Mouse (Mus musculus) layer of hippocampus, adult 18-20 months (tissue): ENCODE data around the gene Birc7. TPM values are rescaled to one million over a fixed set of nuclear protein-coding genes. Genes with fewer than 3 reads are reported as not detected.

Experiments
- DNase-seq, 2 experiments: peaks; one replicate each; pipeline ENCODE4 v3.0.0; 2022; ENCODE audit warnings: low spot score in 2 of 2
- long read RNA-seq: library from polyadenylated mRNA; stranded (forward); transcript quantifications from one replicate; pipeline ENCODE4 v2.0.0, GENCODE M21; 2021
- total RNA-seq, 2 experiments: library from RNA; stranded (reverse); gene quantifications; 2 replicates each; pipeline ENCODE4 v1.2.3; 2021

Gene Birc7
- total RNA-seq = under 1 TPM; 0.27 to 0.28 TPM
- long read RNA-seq = 0 reads

DNA sequence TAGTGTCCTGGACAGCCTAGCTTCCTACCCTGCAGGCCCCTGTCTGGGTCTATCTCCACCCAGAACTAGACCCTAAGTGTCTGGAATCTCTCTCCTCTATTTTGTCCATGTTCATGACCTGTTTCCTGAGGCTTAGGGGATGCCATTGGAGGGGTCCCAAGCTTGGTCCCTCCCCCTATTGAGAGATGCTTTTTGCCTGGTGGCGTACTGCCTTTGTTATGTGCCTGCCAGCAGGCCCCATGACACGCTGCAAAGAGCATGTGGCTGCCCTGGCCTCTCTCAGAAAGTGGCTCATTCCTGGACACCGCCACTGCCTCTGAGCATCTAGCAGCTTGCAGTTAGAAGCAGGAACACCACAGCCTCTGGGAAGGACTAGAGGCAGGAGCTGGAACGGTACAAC, at the start of gene Birc7:
Birc7 (plus strand) TSS at position 301 of the 400 bp plus-strand sequence.
- no peak for DNase-seq

DNA sequence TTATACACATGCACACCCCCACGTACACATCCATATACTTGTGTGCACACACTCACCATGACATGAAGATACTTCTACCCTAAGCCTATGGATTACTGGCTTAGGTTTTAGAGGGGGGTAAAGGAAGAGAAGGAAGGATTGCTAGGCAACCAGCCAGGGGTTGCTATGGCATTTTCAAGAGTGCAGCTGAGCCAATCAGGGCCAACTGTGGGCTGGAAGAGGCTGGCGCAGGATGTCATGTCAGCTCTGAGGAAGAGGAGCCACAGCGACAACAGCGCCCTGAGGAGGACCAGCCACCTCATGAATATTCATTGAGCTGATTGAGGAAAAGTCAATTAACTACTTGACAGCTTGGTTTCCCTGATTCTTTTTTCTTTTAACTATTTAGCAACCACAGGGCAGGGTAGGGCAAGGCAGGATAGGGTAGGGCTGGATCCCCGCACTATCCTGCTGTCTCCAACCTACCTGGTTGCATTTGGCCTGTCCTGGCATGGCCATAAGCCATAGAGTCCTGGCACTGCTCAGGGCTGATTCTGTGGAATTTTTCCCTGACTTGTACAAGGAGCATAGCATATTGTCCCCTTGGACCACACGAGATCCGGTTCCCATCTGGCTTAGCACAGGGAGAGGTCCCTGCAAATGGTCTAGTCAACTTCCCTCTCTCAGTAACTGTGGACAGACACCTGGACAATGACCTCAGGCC, 49.3 kb upstream of the Birc7 start:
- DNase-seq = peak; percentile 81 to 82

DNA sequence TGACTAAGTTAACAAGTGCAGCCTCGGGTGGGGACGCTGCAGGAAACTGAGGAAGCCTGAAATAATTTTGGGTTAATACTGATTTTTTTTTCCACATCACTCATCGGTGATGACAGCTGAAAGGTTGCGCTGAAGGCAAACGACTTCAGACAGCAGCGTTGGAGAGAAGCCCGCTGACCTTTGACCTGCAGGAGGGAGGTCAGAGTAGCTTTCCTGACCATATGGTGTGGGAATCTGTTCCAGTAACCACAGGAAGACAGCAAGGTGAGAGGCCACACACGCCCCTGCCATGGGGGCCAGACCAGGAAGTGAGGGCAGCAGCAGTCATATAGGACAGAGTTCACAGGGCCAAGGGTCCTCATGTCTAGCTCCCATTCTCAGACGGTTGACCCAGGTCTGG, 47.5 kb upstream of the Birc7 start:
- DNase-seq = no peak

DNA sequence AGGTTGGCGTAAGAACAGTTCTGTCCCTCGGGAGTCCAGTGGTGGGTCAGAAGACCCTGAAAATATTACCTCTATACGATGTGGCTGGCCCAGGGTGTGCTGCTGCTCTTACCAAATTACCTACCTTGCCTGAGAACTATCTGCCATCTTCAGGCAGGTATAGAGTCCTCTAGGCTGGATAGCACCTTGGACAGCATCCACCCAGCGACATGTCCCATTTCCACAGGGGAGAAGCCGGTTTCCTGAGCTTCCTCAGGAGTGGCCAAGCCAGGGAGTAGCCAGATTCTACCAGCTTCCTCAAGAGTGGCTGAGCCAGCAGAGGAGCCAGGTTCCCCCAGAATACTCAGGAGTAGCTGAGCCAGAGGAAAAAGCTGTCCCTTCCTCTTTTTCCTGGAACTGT, 43.6 kb upstream of the Birc7 start:
- DNase-seq = no peak

DNA sequence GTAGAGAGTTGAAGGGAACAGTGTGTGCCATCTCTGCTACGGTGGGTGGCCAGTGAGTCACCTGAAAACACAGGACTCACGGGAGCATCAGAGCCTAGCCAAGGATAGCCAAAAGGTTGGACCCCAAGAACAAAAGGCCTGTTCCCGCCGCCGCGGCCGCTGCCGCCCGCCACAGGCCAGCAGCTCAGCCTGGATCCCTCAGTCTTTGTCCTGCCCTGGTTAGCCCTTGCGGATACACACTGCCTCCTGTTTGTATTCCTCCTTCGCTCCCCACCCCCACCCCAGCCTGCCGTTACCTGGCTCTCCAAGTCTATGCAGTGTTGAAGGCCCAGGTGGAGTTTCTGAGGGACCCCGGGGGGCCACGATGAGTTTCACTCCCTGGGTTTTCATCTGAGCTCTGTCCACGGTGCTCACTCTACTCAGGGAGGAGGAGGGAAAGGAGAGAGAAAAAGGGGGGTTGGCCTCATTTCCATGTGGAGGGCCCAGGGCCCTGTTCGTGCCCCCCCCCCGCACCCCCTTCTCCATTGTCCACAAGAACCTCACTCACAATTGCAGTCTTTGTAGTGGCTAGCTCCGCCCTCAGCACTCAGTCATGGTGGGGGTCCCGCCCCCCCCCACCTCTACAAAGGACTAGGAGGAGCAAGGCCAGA, 39.4 kb upstream of the Birc7 start:
- DNase-seq = no peak

DNA sequence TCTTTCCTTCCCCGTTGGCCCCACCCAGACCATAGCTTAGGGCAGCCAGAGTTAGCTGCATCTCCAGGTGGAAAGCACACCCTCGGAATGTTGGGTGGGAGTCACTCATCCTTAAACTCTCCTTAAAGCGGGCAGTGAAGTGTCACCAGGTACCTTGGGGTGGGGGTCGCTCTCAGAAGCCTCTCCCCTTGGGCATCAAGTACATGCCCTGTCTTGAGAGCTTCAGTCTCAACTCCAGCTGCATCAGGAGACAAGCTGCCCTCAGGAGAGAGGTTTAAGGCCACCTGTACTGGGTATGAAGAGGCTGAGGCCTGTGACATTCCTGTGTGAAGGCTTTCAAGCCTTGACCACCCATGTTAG, 38.9 kb upstream of the Birc7 start:
- DNase-seq = no peak

DNA sequence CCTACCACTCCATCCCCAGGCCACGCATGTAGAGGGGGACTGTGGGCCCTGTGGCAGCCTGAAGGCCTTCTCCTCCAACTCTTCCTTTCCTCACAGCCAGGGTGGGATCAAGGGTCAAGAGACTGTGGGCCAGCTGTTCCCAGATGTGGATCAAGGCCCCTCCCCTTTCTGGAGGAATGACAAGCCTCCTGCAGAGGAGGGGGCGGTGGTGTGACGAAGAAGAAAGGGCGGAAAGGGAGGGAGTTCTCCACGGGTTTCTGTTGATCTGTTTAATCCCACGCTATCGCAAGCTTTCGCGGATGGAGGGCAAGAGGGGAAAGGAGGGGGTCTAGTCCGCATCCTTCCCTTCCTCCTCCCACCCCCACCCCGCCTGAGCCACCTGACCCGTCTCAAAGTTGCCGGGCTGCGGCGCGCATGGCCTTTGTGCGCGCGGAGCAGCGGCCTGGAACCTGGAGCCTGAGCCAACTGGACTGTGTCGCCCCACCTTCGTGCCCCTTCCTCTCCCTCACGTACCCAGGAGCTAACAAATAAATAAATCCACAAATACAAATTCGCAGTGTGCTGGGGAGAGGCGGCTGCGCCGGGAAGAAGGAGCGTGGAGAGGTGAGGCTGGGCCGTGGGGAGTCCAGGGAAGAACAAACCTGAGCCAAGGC, 38.3 kb upstream of the Birc7 start:
- no peak for DNase-seq

DNA sequence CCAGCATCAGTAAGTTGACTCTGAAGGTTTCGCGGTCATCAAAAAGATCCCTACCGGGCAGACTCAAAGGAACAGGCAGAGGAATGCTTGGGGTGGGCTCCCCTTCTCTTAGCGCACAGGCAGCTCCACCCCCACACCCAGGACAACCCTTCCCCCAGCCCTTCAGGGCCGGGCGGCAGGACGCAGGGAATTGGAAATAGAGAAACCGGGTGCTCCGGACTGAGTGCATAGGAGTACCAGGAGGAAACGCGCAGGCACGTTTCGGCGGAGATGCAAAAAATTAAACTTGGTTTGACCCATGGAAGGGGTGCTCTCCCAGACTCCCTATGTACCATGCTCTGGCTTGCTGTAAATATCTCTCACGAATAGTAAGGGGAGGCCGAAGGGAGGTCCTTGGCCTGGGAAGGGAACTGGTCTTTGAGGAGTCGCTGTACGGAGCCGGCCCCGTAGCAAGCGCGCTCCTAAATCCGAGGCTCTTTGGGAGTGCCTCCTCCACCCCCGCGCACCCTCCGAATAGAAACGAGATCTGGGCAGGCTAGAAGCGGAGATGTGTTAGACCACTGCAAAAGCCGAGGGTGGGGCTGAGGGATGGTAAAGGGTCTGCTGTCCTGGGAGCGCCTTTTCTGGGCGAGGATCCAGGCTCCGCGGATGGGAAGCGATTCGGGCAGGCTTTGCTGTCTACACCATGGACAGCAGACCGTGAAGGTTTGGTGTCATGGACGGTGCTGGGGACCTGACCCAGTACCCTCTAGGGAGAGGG, 37.6 kb upstream of the Birc7 start:
- DNase-seq = peak in 1 of 2 experiments; percentile 81

DNA sequence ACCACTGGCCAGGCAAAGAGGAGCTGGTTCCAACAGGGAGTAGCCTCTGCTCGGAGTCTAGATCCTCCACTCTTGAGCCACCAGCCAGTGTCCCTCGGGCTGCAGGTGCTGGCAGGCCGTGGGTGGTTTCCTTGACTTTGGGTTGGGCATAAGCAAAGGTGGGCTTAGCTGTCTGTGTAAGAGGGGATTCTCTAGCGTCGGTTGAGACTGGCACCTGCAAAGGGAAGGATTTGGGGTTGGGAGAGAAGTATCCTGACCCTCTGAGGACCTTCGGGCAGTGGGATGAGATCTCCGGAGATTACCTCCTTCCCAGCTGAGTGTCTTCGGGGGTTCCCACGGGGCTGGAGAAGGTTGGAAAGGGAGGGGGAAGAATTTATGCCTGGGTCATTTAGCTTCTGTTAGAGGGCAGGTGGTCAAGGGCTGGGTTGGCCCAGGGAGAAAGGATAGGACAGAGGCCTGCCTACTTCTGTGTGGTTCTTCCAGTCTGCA, 36.9 kb upstream of the Birc7 start:
- no peak for DNase-seq

DNA sequence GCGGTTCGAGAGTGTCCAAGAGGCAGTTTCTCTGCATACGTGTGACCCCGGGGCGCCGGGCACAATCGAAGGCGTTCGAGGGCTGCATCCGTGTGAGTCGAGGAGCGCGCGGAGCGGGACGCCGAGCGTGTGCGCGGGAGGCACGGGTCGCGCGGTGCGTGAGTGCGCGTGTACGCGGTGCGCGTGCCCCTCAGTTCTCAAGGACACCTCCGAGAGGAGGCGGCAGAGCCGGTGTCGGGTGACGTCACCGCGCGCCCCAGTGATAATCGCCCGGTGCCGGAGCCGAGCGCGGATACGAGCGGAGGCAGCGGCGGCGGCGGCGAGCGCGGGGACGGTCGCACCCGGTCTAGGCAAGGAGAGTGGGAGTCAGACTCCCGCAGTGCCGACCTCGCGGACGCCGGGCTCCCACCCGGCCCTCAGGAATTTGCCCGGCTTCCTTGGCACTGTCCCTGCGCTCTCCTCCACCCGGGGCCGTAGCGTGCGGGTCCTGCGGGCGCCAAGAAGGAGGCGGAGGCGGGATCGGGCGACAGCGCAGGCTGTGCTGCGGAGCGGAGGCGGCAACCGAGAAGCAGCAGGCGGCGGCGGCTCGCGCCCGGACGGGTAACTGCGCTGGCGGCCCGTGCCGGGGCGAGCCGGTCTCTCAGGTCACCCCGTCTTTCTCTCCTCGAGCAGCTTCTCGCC, 35.8 kb upstream of the Birc7 start:
- DNase-seq = peak; percentile 93 to 95

DNA sequence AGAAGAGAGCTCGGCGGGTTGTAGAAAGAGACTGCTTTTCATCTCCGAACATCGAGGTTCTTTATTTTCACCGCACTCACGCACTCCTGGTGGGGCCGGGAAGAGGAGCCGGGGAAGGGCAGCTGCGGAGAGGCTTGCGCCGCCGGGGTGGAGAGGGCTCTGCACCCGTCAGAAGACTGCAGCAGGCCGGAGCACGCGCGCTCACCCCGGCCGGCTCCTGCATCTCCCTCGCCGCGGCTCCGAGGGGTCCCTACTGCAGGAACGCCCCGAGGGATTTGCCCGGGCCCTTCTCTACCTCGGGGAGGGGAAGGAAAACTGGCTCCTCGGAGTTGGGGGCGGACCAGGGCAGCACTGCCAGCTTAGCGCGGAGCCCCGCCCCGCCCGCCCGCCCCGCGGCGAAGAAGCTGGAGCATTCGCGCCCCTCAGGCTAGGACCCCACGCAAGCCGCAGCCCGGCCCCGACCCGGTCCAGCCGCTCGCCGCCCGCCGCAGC, 35.2 kb upstream of the Birc7 start:
- peak; percentile 54 to 69 for DNase-seq

DNA sequence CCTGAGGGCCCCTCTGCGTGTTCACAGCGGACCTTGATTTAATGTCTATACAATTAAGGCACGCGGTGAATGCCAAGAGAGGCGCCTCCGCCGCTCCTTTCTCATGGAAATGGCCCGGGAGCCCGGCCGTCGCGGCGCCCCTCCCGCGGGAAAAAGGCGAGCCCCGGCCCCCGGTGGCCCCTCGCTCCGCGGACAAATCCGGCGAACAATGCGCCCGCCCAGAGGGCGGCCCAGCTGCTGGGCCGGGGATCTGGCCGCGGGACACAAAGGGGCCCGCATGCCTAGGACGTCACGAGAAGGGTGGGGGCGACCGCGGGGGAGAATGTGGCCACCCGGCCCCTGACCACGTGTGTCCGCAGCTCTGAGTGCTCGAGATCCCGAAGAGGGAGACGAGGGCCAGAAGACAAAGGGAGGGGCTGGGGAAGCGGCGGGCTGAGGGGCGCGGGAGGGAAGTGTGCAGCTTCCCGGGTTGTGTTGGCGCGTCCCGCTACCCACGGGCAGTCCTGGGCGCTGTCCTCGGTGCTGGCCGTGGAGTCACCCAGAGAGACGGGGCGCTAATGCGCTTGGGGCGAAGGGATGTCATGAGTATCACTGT, 34.7 kb upstream of the Birc7 start:
- peak in 1 of 2 experiments; percentile 37 for DNase-seq

DNA sequence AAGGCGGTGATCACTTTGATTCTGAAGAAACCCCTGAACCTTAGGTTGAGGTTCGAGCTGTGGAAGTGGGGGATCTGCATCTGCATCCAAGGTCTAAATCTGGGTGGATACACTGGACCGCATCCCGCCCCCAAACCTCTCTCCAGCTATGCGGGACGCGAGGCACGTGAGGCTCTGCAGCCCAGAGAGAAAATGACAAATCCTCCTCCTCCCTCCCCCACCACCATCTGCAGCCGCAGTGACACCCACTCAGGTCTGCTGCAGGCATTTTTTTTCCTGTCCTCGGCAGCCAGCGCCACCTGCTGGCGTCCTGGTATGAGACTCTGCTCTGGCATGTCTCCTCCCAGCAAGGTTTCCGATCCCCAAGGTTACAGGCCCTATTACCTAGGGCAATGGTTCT, 34.1 kb upstream of the Birc7 start:
- DNase-seq = peak; percentile 91 to 96

DNA sequence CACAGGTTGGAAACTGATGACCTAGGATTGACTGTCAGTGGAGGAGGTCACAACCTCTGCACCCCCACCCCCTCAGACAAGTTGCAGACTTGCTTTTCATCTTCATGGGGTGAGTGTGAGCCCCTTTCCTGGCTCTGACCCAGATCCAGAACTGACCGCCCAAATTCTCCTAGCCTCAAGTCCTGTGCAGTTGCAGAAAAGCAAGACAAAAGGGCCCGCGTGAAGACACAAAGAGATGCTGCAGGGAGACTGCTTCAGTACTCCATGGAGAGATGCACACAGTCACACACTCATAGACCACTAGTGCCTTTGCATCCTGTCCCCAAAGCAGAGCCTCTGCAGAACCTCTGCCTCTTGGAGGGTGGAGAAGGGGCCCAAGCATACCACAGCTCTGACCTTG, 33.5 kb upstream of the Birc7 start:
- peak in 1 of 2 experiments; percentile 47 for DNase-seq

DNA sequence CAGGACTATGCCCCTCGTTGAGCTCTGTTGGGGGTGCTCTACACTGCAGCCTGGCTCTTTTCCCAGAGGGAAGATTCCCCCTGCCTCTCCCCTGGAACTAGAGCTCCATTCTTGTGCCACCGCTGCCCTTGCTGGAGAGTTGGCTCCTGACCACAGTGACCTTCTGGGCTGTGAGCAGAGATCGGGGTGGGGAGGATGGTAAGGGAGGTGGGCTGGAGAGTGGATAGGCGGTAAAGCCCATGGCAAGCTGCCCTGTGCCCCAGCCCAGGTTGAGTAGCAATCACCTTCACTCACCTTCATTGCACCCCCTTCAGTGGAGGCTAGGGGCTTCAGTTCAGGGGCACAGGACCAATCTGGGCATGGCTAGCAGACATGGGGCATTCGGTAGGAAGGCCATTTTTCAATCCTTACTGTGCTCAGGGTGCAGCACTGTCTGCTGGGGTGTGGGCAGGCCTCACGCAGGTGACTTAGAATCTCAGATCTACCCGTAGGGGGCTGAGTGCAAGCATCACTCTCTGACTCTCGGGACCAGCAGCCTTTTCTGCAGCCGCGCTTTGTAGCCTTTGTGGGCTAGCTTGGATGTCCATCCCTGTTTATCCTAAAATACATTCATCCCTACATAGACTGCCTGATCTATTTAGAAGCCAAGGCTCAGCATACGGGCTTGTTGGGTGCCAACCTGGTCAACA, 32.8 kb upstream of the Birc7 start:
- DNase-seq = no peak

DNA sequence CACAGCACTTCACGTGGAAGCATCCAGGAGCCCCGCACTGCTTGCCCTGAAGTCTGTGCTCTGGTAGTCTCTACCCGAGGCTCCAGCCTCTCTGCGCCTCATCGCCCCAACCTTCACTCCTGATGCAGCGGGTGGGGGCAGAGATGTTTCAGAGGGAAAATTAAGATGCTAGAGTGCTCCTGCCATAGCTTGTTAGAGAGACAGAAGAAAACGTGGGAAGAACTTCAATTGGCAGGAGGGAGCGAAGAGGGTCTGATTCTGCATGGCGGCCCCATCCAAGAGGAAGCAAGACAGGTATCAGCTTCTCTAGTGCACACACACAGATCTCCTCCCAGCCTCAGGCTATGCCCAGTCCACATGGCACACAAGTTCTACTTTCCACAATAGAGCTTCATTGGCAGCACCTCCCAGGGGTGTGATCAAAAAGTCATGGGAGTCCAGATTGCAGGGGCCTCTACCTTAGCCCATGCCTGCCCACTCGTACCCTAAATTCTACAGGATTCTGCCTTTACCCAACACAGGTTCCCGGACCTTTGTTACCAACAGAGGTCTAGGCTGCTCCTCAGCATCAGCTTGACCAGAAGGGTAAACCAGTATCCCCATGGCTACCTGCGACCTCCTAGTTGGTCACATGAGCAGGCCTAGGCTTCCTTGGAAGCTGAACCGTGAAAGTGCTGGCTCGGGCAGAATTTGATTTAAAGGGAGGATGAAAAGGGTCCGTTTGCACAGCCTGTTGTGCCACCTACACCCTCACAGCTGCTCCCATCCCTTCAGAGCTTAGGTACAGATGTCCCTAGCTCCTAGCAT, 31.8 kb upstream of the Birc7 start:
- peak in 1 of 2 experiments; percentile 44 for DNase-seq

DNA sequence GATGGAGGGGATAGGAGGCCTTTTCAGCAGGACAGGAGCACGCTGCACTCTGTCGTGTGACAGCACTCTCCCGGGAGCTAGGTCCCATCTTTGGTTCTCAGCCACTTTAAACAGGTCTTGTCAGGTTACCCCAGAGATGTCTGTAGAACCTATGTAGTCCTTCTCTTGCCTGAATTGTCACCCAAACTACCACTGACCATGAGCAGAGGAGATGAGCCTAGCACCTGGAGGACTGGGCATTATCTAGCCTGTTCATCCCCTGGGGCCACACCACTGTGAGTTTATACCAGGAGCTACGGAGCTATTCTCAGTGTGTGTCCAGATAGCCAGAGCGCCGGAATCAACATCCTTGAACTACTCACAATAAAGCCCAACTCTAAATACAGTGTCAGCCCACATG, 31.0 kb upstream of the Birc7 start:
- DNase-seq = no peak

DNA sequence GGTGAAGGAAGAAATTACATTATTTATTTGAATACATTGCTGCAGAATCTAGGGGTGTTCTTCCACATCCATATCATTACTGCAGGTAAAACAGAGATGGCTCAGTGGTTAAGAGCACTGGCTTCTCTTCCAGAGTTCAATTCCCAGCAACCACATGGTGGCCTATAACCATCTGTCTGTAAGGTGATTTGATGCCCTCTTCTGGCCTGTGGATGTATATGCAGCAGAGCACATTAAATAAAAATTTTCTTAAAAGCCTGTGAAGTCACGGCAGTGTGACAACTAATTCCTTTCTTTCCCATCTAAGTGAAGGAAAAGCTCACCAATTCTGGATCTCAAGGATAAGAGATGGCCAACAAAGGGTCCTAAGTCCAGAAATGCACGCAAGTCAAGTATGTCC, 26.7 kb upstream of the Birc7 start:
- peak in 1 of 2 experiments; percentile 41 for DNase-seq
